Mouse (Mus musculus) intestine, embryonic 14.5 days (tissue): Measurements from ENCODE around the gene Irgq. TPM values are rescaled to one million over a fixed set of nuclear protein-coding genes. Genes with fewer than 3 reads are reported as not detected.
A peak's percentile ranks its signal among the peaks of the same experiment; 100 is the strongest.
"Not testable (repeated sequence)": the region's sequence is repeated elsewhere in the genome, so short reads cannot be mapped to it uniquely, and the experiment has no call there.

Experiments
- ATAC-seq: fragments of 200-750 bp; cut with Nextera tagmentation; replicated peaks from 2 replicates; pipeline ENCODE4 v1.8.0; 2017; ENCODE audit warnings: low read depth, moderate number of reproducible peaks, moderate TSS enrichment, moderate library complexity; ENCODE audit not compliant: low FRiP score, low TSS enrichment
- DNase-seq: peaks from one replicate; pipeline ENCODE4 v3.0.0-alpha.2; 2018; ENCODE audit warnings: low spot score
- H3K27ac ChIP-seq: fragments of 300-500 bp; sonication (generic); 2 replicates; pipeline ENCODE4 v1.5.1; 2014; ENCODE audit warnings: low read depth, mild to moderate bottlenecking, control low read depth
- H3K27me3 ChIP-seq: fragments of 300-500 bp; sonication (generic); replicated peaks from 2 replicates; pipeline ENCODE4 v1.6.1; 2014; ENCODE audit warnings: low read length, control low read depth; ENCODE audit not compliant: control insufficient read depth, insufficient read depth
- H3K36me3 ChIP-seq: fragments of 300-500 bp; sonication (generic); 2 replicates; pipeline ENCODE4 v1.6.1; 2014; ENCODE audit warnings: low read length, control low read depth; ENCODE audit not compliant: control insufficient read depth, insufficient read depth
- H3K4me1 ChIP-seq: fragments of 300-500 bp; sonication (generic); replicated peaks from 2 replicates; pipeline ENCODE4 v1.6.1; 2014; ENCODE audit warnings: low read length, control low read depth, mixed read lengths; ENCODE audit not compliant: control insufficient read depth, insufficient read depth
- H3K4me2 ChIP-seq: fragments of 300-500 bp; sonication (generic); 2 replicates; pipeline ENCODE4 v1.6.1; 2014; ENCODE audit warnings: low read length
- H3K4me3 ChIP-seq: fragments of 300-500 bp; sonication (generic); 2 replicates; pipeline ENCODE4 v1.5.1; 2014; ENCODE audit warnings: low read depth, low read length, control low read depth, mixed read lengths
- H3K9ac ChIP-seq: fragments of 300-500 bp; sonication (generic); 2 replicates; pipeline ENCODE4 v1.6.1; 2014; ENCODE audit warnings: mild to moderate bottlenecking, low read length
- H3K9me3 ChIP-seq: fragments of 300-500 bp; sonication (generic); 2 replicates; pipeline ENCODE4 v1.6.1; 2016; ENCODE audit warnings: low read length, control low read depth; ENCODE audit not compliant: control insufficient read depth
- WGBS: fragments of 180-500 bp; shearing (Covaris S2); extraction: QIAGEN DNeasy Blood & Tissue Kit; methylation state at CpG from one replicate; pipeline ENCODE4 v1.1.7; 2014; 5-methylcytosine and 5-hydroxymethylcytosine counted together
- polyA plus RNA-seq: library from polyadenylated mRNA; unstranded; fragments of >200 nt; fragmentation: Nextera tagmentation; extraction: Ambion mirVana; gene quantifications from 2 replicates; pipeline ENCODE4 v1.2.1, GENCODE M21; 2014

Irgq gene
- polyA plus RNA-seq, 1 experiment from 2014 or later = 6.3 TPM

GRCm38 (mm10) chr7:24506065-24506459, 24.4 kb upstream of the Irgq start:
- Histone ChIP-seq H3K4me3 (peak overlapping the region; percentile 76), H3K4me2 (peak overlapping the region; percentile 59), H3K27me3 (peaks cover 7% of the 10 kb centered on the region), H3K9ac (peak overlapping the region; percentile 97; the same call in 1 of the 2 replicates), H3K27ac (peak overlapping the region; percentile 100; the same call in 1 of the 2 replicates), H3K4me1 (peaks cover 16% of the 10 kb centered on the region), H3K9me3 (no peaks in the 10 kb centered on the region), H3K36me3 (no peaks in the 10 kb centered on the region)
- no peak for DNase-seq
- 15% methylated on average over 3 of the region's 3 CpGs for WGBS
- ATAC-seq = no peak

GRCm38 (mm10) chr7:24506476-24506837, 24.0 kb upstream of the Irgq start:
- H3K9me3 ChIP-seq = no peaks in the 10 kb centered on the region
- 0% methylated on average over 12 of the region's 12 CpGs for WGBS
- ATAC-seq (no peak; the same call in 1 of the 2 replicates), DNase-seq (no peak)
- H3K4me3 ChIP-seq = peak overlapping the region; percentile 76
- peak overlapping the region; percentile 100 for H3K27ac ChIP-seq
- H3K36me3 ChIP-seq = no peaks in the 10 kb centered on the region
- peak overlapping the region; percentile 59 for H3K4me2 ChIP-seq
- H3K27me3 ChIP-seq = peaks cover 3% of the 10 kb centered on the region
- H3K4me1 ChIP-seq = peaks cover 16% of the 10 kb centered on the region
- H3K9ac ChIP-seq = peak overlapping the region; percentile 97

- Histone ChIP-seq H3K4me2 (peak within 1 kb of the TSS; percentile 59), H3K9me3 (no peaks in the 10 kb centered on the region), H3K9ac (peak within 1 kb of the TSS; percentile 97), H3K27me3 (no peaks in the 10 kb centered on the region; the same call in 1 of the 2 replicates), H3K4me1 (peaks cover 16% of the 10 kb centered on the region), H3K27ac (peak within 1 kb of the TSS; percentile 100), H3K4me3 (peak within 1 kb of the TSS; percentile 76), H3K36me3 (0 out of 2 replicates have a peak, but pooled peaks cover 2% of the 10 kb centered on the region)
- peak; percentile 92 for DNase-seq
- peak; percentile 89 for ATAC-seq
- WGBS = under 1% methylated on average over 80 of the region's 84 CpGs
Observed at GRCm38 (mm10) chr7:24506838-24507725, 23.4 kb upstream of the Irgq start, which contains the start of gene Zfp428. TSS of gene Zfp428 (plus strand) at chr7:24507006.

- H3K4me3 ChIP-seq = peak overlapping the region; percentile 76
- 0 out of 2 replicates have a peak, but pooled peaks cover 7% of the 10 kb centered on the region for H3K36me3 ChIP-seq
- DNase-seq = no peak
- 0 out of 2 replicates have a peak, but pooled peaks have one; percentile 0 for ATAC-seq
- peak overlapping the region; percentile 100 for H3K27ac ChIP-seq
- no peaks in the 10 kb centered on the region for H3K9me3 ChIP-seq
- H3K9ac ChIP-seq = peak overlapping the region; percentile 97
- H3K4me2 ChIP-seq = peak overlapping the region; percentile 59
- under 1% methylated on average over 20 of the region's 20 CpGs for WGBS
- peaks cover 16% of the 10 kb centered on the region for H3K4me1 ChIP-seq
- H3K27me3 ChIP-seq = no peaks in the 10 kb centered on the region
Observed at GRCm38 (mm10) chr7:24507726-24508114, 22.8 kb upstream of the Irgq start.

GRCm38 (mm10) chr7:24512355-24512754, 18.1 kb upstream of the Irgq start, which contains the start of gene AC161166.1:
TSS of gene AC161166.1 (minus strand) at chr7:24512455.
- ATAC-seq (no peak), DNase-seq (no peak)
- no peaks in the 10 kb centered on the region for H3K9me3 ChIP-seq
- no peak within 1 kb of the TSS for H3K9ac ChIP-seq
- no peak within 1 kb of the TSS for H3K27ac ChIP-seq
- H3K4me2 ChIP-seq = no peak within 1 kb of the TSS
- H3K4me3 ChIP-seq = no peak within 1 kb of the TSS
- 92% methylated on average over 7 of the region's 7 CpGs for WGBS
- H3K4me1 ChIP-seq = no peaks in the 10 kb centered on the region; the same call in 1 of the 2 replicates
- H3K36me3 ChIP-seq = peaks cover 13% of the 10 kb centered on the region; the same call in 1 of the 2 replicates
- H3K27me3 ChIP-seq = no peaks in the 10 kb centered on the region

GRCm38 (mm10) chr7:24516319-24516718, 14.2 kb upstream of the Irgq start:
- ATAC-seq, H3K27ac ChIP-seq, H3K9me3 ChIP-seq, H3K4me2 ChIP-seq, H3K4me3 ChIP-seq, H3K27me3 ChIP-seq, H3K9ac ChIP-seq, H3K4me1 ChIP-seq, DNase-seq: not testable (repeated sequence)
- 69% methylated on average over 8 of the region's 8 CpGs for WGBS
- H3K36me3 ChIP-seq = peaks cover 13% of the 10 kb centered on the region; the same call in 1 of the 2 replicates

- no peak overlapping the region for H3K9ac ChIP-seq
- 59% methylated on average over 5 of the region's 5 CpGs for WGBS
- no peak overlapping the region for H3K4me2 ChIP-seq
- no peaks in the 10 kb centered on the region for H3K4me1 ChIP-seq
- H3K27me3 ChIP-seq = no peaks in the 10 kb centered on the region
- ATAC-seq (no peak), DNase-seq (no peak)
- no peaks in the 10 kb centered on the region for H3K9me3 ChIP-seq
- H3K4me3 ChIP-seq = no peak overlapping the region
- peaks cover 11% of the 10 kb centered on the region; the same call in 1 of the 2 replicates for H3K36me3 ChIP-seq
- no peak overlapping the region for H3K27ac ChIP-seq
Observed at GRCm38 (mm10) chr7:24517077-24517476, 13.4 kb upstream of the Irgq start.

- WGBS = 67% methylated on average over 6 of the region's 6 CpGs
- DNase-seq (no peak), ATAC-seq (no peak)
- H3K27me3 ChIP-seq = no peaks in the 10 kb centered on the region
- no peaks in the 10 kb centered on the region for H3K4me1 ChIP-seq
- H3K4me2 ChIP-seq = no peak overlapping the region
- no peak overlapping the region for H3K9ac ChIP-seq
- no peaks in the 10 kb centered on the region for H3K9me3 ChIP-seq
- H3K4me3 ChIP-seq = no peak overlapping the region
- peaks cover 7% of the 10 kb centered on the region; the same call in 1 of the 2 replicates for H3K36me3 ChIP-seq
- H3K27ac ChIP-seq = no peak overlapping the region
Observed at GRCm38 (mm10) chr7:24517654-24518053, 12.8 kb upstream of the Irgq start.
